Mouse (Mus musculus): ENCODE data around the gene Zfr. TPM values are rescaled to one million over a fixed set of nuclear protein-coding genes. Genes with fewer than 3 reads are reported as not detected.

Zfr gene
- total and polyA plus RNA-seq, 3 experiments, result 47.5 to 89.8 (median 84.9) TPM

GRCm38 (mm10) chr15:12134546-12134945, 16.9 kb downstream of the Zfr start:
- Histone ChIP-seq H3K36me3 (replicated peaks in 1 of 2; ENCODE audit: control insufficient read depth in 1 of 2, insufficient read depth in 1 of 2, low read length in 1 of 2) (peaks cover 16 to 57% of the 10 kb centered on the region in 2 experiments), H3K79me2 (replicated peaks; ENCODE audit: control insufficient read depth, extremely low read depth, insufficient read depth, poor library complexity, severe bottlenecking) (peaks cover 66% of the 10 kb centered on the region), H3K4me2 (ENCODE audit: insufficient read depth, low read depth, poor library complexity, severe bottlenecking) (no peak overlapping the region), H3K9ac (ENCODE audit: insufficient read depth, low read depth) (no peak overlapping the region), H3K27ac (ENCODE audit: insufficient read depth, low read depth) (no peak overlapping the region), H3K4me1 (ENCODE audit: control insufficient read depth in 1 of 2, insufficient read depth in 2 of 2) (peaks cover 3 to 26% of the 10 kb centered on the region in 2 experiments), H3K27me3 (replicated peaks) (no peaks in the 10 kb centered on the region), H3K4me3 (replicated peaks in 1 of 3; ENCODE audit: low read depth in 2 of 3, low read length in 2 of 3, poor library complexity in 1 of 3) (no peak overlapping the region), H3K9me3 (replicated peaks; ENCODE audit: low read length) (no peaks in the 10 kb centered on the region)
- DNase-seq (ENCODE audit: extremely low read depth), result no peak
- in situ Hi-C loops (cut with MboI; ENCODE audit: low pct_ligation_motif_present, low pct_unique_long_range_greater_than_20kb, low sequenced_read_pairs) (no loop called here), dilution Hi-C loops (cut with MboI; ENCODE audit: extremely low pct_ligation_motif_present, extremely low pct_unique_long_range_greater_than_20kb, low sequenced_read_pairs) (no loop called here)
- TF ChIP-seq TBP (conservative IDR thresholded peaks at IDR 0.05; ENCODE audit: low read depth, low read length) (no peak), RAD21 (IDR thresholded peaks at IDR 0.05; ENCODE audit: low read depth, low read length) (no peak), ELF1 (IDR thresholded peaks at IDR 0.05; ENCODE audit: low read depth, low read length) (no peak)

- Histone ChIP-seq H3K27me3 (replicated peaks) (no peaks in the 10 kb centered on the region), H3K27ac (ENCODE audit: insufficient read depth, low read depth) (no peak overlapping the region), H3K4me3 (replicated peaks in 1 of 3; ENCODE audit: low read depth in 2 of 3, low read length in 2 of 3, poor library complexity in 1 of 3) (no peak overlapping the region), H3K4me2 (ENCODE audit: insufficient read depth, low read depth, poor library complexity, severe bottlenecking) (no peak overlapping the region), H3K9me3 (replicated peaks; ENCODE audit: low read length) (no peaks in the 10 kb centered on the region), H3K9ac (ENCODE audit: insufficient read depth, low read depth) (no peak overlapping the region), H3K4me1 (ENCODE audit: control insufficient read depth in 1 of 2, insufficient read depth in 2 of 2) (peaks cover 3 to 23% of the 10 kb centered on the region in 2 experiments), H3K36me3 (replicated peaks in 1 of 2; ENCODE audit: control insufficient read depth in 1 of 2, insufficient read depth in 1 of 2, low read length in 1 of 2) (peaks cover 18 to 60% of the 10 kb centered on the region in 2 experiments), H3K79me2 (replicated peaks; ENCODE audit: control insufficient read depth, extremely low read depth, insufficient read depth, poor library complexity, severe bottlenecking) (peaks cover 63% of the 10 kb centered on the region)
- in situ Hi-C loops (cut with MboI; ENCODE audit: low pct_ligation_motif_present, low pct_unique_long_range_greater_than_20kb, low sequenced_read_pairs), result no loop called here
- DNase-seq (ENCODE audit: extremely low read depth), result no peak
- dilution Hi-C loops (cut with MboI; ENCODE audit: extremely low pct_ligation_motif_present, extremely low pct_unique_long_range_greater_than_20kb, low sequenced_read_pairs), result no loop called here
- no peak for TF ChIP-seq BHLHE40 (IDR thresholded peaks at IDR 0.05; ENCODE audit: low read depth, low read length)
- TF ChIP-seq ZNF384 (IDR thresholded peaks at IDR 0.05; ENCODE audit: low read depth, low read length), result no peak
- TF ChIP-seq RCOR1 (conservative IDR thresholded peaks at IDR 0.05; ENCODE audit: low read depth, low read length), result no peak
- no peak for TF ChIP-seq TCF12 (IDR thresholded peaks at IDR 0.05; ENCODE audit: low read depth, low read length)
- TF ChIP-seq MAFK (IDR thresholded peaks at IDR 0.05; ENCODE audit: insufficient replicate concordance, low read length), result peak; percentile 86
- no peak for TF ChIP-seq MYC (IDR thresholded peaks at IDR 0.05; ENCODE audit: low read depth, low read length)
These were observed 17.7 kb downstream of the Zfr start for GRCm38 (mm10) chr15:12135368-12135767.

GRCm38 (mm10) chr15:12136371-12136770, 18.7 kb downstream of the Zfr start:
- TF ChIP-seq PAX5 (IDR thresholded peaks at IDR 0.05; ENCODE audit: low read length) (no peak), JUN (IDR thresholded peaks at IDR 0.05; ENCODE audit: insufficient read depth, low read depth, low read length) (no peak), MAX (IDR thresholded peaks at IDR 0.05; ENCODE audit: low read length) (no peak), ETS1 (conservative IDR thresholded peaks at IDR 0.05; ENCODE audit: low read depth, low read length) (no peak), JUND (conservative IDR thresholded peaks at IDR 0.05; ENCODE audit: low read depth, low read length) (no peak), USF2 (conservative IDR thresholded peaks at IDR 0.05; ENCODE audit: low read depth, low read length) (no peak), MXI1 (IDR thresholded peaks at IDR 0.05; ENCODE audit: low read depth, low read length) (no peak), MEF2A (IDR thresholded peaks at IDR 0.05; ENCODE audit: borderline replicate concordance, low read depth, low read length) (no peak), TCF12 (IDR thresholded peaks at IDR 0.05; ENCODE audit: low read depth, low read length) (no peak), EP300 (IDR thresholded peaks at IDR 0.05; ENCODE audit: low read length) (no peak), ZC3H11A (IDR thresholded peaks at IDR 0.05; ENCODE audit: low read depth, low read length) (no peak), NRF1 (IDR thresholded peaks at IDR 0.05; ENCODE audit: low read depth, low read length) (no peak), TBP (conservative IDR thresholded peaks at IDR 0.05; ENCODE audit: low read depth, low read length) (no peak), POLR2A (IDR thresholded peaks at IDR 0.05; ENCODE audit: low read depth, low read length) (no peak), ELF1 (IDR thresholded peaks at IDR 0.05; ENCODE audit: low read depth, low read length) (no peak), RCOR1 (conservative IDR thresholded peaks at IDR 0.05; ENCODE audit: low read depth, low read length) (no peak), ZMIZ1 (IDR thresholded peaks at IDR 0.05; ENCODE audit: low read depth, low read length) (no peak), POLR2AphosphoS2 (IDR thresholded peaks at IDR 0.05; ENCODE audit: low read depth, low read length) (no peak), ZKSCAN1 (IDR thresholded peaks at IDR 0.05; ENCODE audit: borderline replicate concordance, low read depth, low read length) (no peak), ZNF384 (IDR thresholded peaks at IDR 0.05; ENCODE audit: low read depth, low read length) (no peak)
- peaks cover 3 to 20% of the 10 kb centered on the region in 2 experiments for H3K4me1 ChIP-seq (ENCODE audit: control insufficient read depth in 1 of 2, insufficient read depth in 2 of 2)
- H3K27me3 ChIP-seq (replicated peaks), result no peaks in the 10 kb centered on the region
- dilution Hi-C loops (cut with MboI; ENCODE audit: extremely low pct_ligation_motif_present, extremely low pct_unique_long_range_greater_than_20kb, low sequenced_read_pairs), result no loop called here
- no peak overlapping the region for H3K4me2 ChIP-seq (ENCODE audit: insufficient read depth, low read depth, poor library complexity, severe bottlenecking)
- peaks cover 63% of the 10 kb centered on the region for H3K79me2 ChIP-seq (replicated peaks; ENCODE audit: control insufficient read depth, extremely low read depth, insufficient read depth, poor library complexity, severe bottlenecking)
- H3K9me3 ChIP-seq (replicated peaks; ENCODE audit: low read length), result no peaks in the 10 kb centered on the region
- H3K4me3 ChIP-seq (replicated peaks in 1 of 3; ENCODE audit: low read depth in 2 of 3, low read length in 2 of 3, poor library complexity in 1 of 3), result no peak overlapping the region
- DNase-seq (ENCODE audit: extremely low read depth), result no peak
- H3K27ac ChIP-seq (ENCODE audit: insufficient read depth, low read depth), result no peak overlapping the region
- in situ Hi-C loops (cut with MboI; ENCODE audit: low pct_ligation_motif_present, low pct_unique_long_range_greater_than_20kb, low sequenced_read_pairs), result no loop called here
- no peak overlapping the region for H3K9ac ChIP-seq (ENCODE audit: insufficient read depth, low read depth)
- H3K36me3 ChIP-seq (replicated peaks in 1 of 2; ENCODE audit: control insufficient read depth in 1 of 2, insufficient read depth in 1 of 2, low read length in 1 of 2), result peaks cover 24 to 69% of the 10 kb centered on the region in 2 experiments
